Mouse (Mus musculus) intestine, postnatal 0 days (tissue): Measurements from ENCODE around the gene Ulk4. TPM values are rescaled to one million over a fixed set of nuclear protein-coding genes. Genes with fewer than 3 reads are reported as not detected.

Experiments
- ATAC-seq: fragments of 200-750 bp; cut with Nextera tagmentation; 2 replicates; pipeline ENCODE4 v1.8.0; 2017; ENCODE audit warnings: mild to moderate bottlenecking, moderate TSS enrichment, moderate library complexity
- H3K27ac ChIP-seq: fragments of 300-500 bp; sonication (generic); 2 replicates; pipeline ENCODE4 v1.5.1; 2014; ENCODE audit warnings: mild to moderate bottlenecking, low read depth, low read length, moderate library complexity
- H3K27me3 ChIP-seq: fragments of 300-500 bp; sonication (generic); replicated peaks from 2 replicates; pipeline ENCODE4 v1.6.1; 2014; ENCODE audit warnings: low read length, mixed read lengths; ENCODE audit not compliant: control insufficient read depth, insufficient read depth
- H3K36me3 ChIP-seq: fragments of 300-500 bp; sonication (generic); 2 replicates; pipeline ENCODE4 v1.6.1; 2014; ENCODE audit warnings: mild to moderate bottlenecking, moderate library complexity; ENCODE audit not compliant: control insufficient read depth, insufficient read depth
- H3K4me1 ChIP-seq: fragments of 300-500 bp; sonication (generic); replicated peaks from 2 replicates; pipeline ENCODE4 v1.6.1; 2014; ENCODE audit warnings: antibody characterized with exemption, low read length, mixed read lengths; ENCODE audit not compliant: control insufficient read depth, insufficient read depth
- H3K4me2 ChIP-seq: fragments of 300-500 bp; sonication (generic); replicated peaks from 2 replicates; pipeline ENCODE4 v1.6.1; 2014; ENCODE audit warnings: low read depth, mild to moderate bottlenecking, moderate library complexity
- H3K4me3 ChIP-seq: fragments of 300-500 bp; sonication (generic); 2 replicates; pipeline ENCODE4 v1.5.1; 2014; ENCODE audit warnings: low read depth, low read length
- H3K9ac ChIP-seq: fragments of 300-500 bp; sonication (generic); 2 replicates; pipeline ENCODE4 v1.6.1; 2014; ENCODE audit warnings: mild to moderate bottlenecking, low read depth, low read length
- H3K9me3 ChIP-seq: fragments of 300-500 bp; sonication (generic); 2 replicates; pipeline ENCODE4 v1.6.1; 2016; ENCODE audit warnings: mixed run types; ENCODE audit not compliant: control insufficient read depth
- CTCF ChIP-seq: sonication (generic); IDR thresholded peaks from 2 replicates; pipeline ENCODE4 v1.5.1; 2016; ENCODE audit warnings: low read depth, mild to moderate bottlenecking, control low read depth, antibody characterized with exemption, moderate library complexity
- WGBS: fragments of 180-500 bp; shearing (Covaris S2); extraction: QIAGEN DNeasy Blood & Tissue Kit; methylation state at CpG from one replicate; pipeline ENCODE4 v1.1.7; 2014; 5-methylcytosine and 5-hydroxymethylcytosine counted together
- polyA plus RNA-seq: library from polyadenylated mRNA; unstranded; fragments of >200 nt; fragmentation: Nextera tagmentation; extraction: Ambion mirVana; gene quantifications from 2 replicates; pipeline ENCODE4 v1.2.1, GENCODE M21; 2015

Gene Ulk4
- polyA plus RNA-seq, 1 experiment from 2014 or later, result 111 TPM

DNA sequence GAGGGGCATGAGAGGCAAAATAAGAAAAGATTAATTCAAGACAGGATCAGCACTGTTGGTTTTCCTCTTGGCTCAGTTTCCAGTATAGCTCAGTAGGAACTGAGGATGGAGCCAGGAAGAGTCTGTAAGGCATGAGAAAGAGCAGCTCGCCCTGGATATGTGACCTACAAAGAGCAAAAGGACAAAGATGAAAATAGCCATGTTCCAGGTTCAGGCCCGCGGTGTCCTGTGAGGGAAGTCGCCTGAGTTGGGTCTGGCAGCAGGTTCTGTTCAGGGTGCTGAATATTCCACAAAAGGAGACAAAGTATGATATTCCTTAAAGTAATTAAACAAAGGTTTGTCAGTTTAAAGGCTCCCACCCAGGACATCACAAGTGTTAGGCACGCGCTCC is 34.8 kb upstream of the Ulk4 start:
- no peaks in the 10 kb centered on the region for H3K27me3 ChIP-seq
- TF ChIP-seq CTCF, result no peak
- peaks cover 14% of the 10 kb centered on the region; the same call in 1 of the 2 replicates for H3K4me1 ChIP-seq
- H3K9ac ChIP-seq, result no peak overlapping the region
- H3K27ac ChIP-seq, result peak overlapping the region; percentile 60
- whole genome bisulfite sequencing, result 35% methylated on average over 6 of the region's 6 CpGs
- no peak for ATAC-seq
- no peak overlapping the region for H3K4me3 ChIP-seq
- H3K9me3 ChIP-seq, result no peaks in the 10 kb centered on the region
- peaks cover 4% of the 10 kb centered on the region; the same call in 1 of the 2 replicates for H3K36me3 ChIP-seq
- H3K4me2 ChIP-seq, result no peak overlapping the region

DNA sequence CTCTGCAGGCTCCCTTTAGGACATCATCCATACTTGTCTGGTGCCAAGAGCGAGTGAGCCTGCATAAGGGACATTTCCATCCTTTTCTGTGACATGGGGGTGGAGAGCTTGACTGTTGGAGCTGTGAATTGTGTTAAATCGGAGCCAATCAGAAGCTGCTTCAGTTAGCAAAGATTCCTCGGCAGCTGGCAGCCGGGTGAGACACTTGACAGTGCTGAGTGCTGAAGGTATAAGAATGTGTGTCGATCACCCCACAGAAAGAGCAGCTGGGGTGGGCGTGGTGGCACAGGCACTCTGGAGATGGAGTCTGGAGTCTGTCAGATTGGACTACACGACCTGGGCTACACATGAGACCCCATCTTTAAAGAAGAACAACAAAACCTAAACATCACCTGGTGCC is 33.5 kb upstream of the Ulk4 start:
- no peak overlapping the region for H3K9ac ChIP-seq
- H3K27ac ChIP-seq, result no peak overlapping the region
- no peak overlapping the region for H3K4me3 ChIP-seq
- WGBS, result 64% methylated on average over 7 of the region's 7 CpGs
- TF ChIP-seq CTCF, result no peak
- H3K4me2 ChIP-seq, result no peak overlapping the region
- peaks cover 6% of the 10 kb centered on the region; the same call in 1 of the 2 replicates for H3K36me3 ChIP-seq
- no peak for ATAC-seq
- H3K27me3 ChIP-seq, result no peaks in the 10 kb centered on the region
- no peaks in the 10 kb centered on the region for H3K9me3 ChIP-seq
- peaks cover 12% of the 10 kb centered on the region; the same call in 1 of the 2 replicates for H3K4me1 ChIP-seq

DNA sequence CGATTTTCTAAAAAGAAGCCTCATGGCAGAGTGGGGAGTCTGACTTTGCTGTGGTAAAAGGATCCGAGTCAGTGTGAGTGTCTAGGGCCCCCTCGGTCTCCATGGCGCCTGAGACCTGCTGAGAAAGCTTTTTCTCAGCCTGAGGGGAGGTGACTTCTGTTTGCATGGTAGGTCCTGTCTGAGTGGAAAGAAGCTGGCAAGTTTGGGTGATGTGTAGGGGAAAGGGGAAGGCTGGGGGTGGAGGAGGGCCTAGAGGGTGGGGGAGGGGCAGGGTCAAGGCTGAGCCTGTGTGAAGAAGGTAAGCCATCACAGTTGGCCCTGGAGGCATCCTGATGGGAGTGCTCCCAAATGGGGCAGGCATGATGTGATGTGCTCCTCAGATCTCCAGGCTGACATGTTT is 32.3 kb upstream of the Ulk4 start:
- Histone ChIP-seq H3K4me3 (no peak overlapping the region), H3K4me1 (peaks cover 10% of the 10 kb centered on the region; the same call in 1 of the 2 replicates), H3K9me3 (no peaks in the 10 kb centered on the region), H3K27me3 (no peaks in the 10 kb centered on the region), H3K36me3 (peaks cover 6% of the 10 kb centered on the region; the same call in 1 of the 2 replicates), H3K9ac (no peak overlapping the region), H3K4me2 (no peak overlapping the region), H3K27ac (no peak overlapping the region)
- WGBS, result 68% methylated on average over 4 of the region's 4 CpGs
- no peak for ATAC-seq
- TF ChIP-seq CTCF, result no peak

DNA sequence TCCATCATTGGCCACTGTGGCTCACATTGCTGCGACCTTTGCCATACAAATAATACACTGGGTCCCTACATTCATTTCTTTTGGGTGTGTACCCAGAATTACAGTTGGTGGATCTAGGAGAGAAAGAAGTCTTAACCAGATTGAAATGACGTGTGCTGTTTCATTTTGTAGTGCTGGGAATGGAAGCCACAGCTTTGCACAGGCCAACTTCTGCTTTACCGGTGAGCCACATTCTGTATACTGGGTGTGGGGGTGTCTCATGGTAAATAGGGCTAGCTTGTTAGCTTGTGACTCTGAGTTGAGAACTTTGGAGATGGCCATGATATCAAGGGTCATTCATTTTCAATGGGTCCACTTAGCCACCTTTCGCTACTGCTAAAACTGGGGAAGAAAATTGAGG is 28.5 kb upstream of the Ulk4 start:
- no peak overlapping the region for H3K4me3 ChIP-seq
- no peaks in the 10 kb centered on the region for H3K27me3 ChIP-seq
- WGBS, result 89% methylated on average over 4 of the region's 4 CpGs
- H3K36me3 ChIP-seq, result peaks cover 6% of the 10 kb centered on the region; the same call in 1 of the 2 replicates
- H3K9me3 ChIP-seq, result no peaks in the 10 kb centered on the region
- H3K9ac ChIP-seq, result no peak overlapping the region
- no peak overlapping the region for H3K4me2 ChIP-seq
- peaks cover 13% of the 10 kb centered on the region for H3K4me1 ChIP-seq
- no peak overlapping the region for H3K27ac ChIP-seq
- no peak for ATAC-seq
- TF ChIP-seq CTCF, result no peak

DNA sequence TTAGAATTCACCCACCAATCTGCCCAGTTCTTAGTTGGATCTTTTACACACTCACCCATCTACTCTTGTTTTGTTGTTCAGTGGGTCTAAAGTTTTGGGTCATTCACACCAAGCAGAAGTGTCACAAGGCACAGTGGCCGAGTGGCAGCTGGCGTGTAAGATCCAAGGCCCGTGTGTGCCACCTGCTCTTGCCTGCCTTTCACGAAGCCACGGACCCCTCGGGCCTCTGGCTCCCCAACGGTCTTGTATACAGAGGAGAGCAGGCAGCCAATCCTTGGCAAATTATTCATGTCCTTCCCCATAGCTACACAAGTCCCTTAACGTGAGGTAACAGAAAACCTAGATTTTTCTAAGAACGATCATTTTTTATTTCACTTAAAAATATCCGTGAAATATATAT is 27.5 kb upstream of the Ulk4 start:
- H3K36me3 ChIP-seq, result peaks cover 6% of the 10 kb centered on the region; the same call in 1 of the 2 replicates
- ATAC-seq, result no peak
- H3K4me3 ChIP-seq, result no peak overlapping the region
- H3K27ac ChIP-seq, result no peak overlapping the region
- no peak overlapping the region for H3K4me2 ChIP-seq
- H3K9ac ChIP-seq, result no peak overlapping the region
- TF ChIP-seq CTCF, result no peak
- H3K9me3 ChIP-seq, result no peaks in the 10 kb centered on the region
- H3K27me3 ChIP-seq, result no peaks in the 10 kb centered on the region
- H3K4me1 ChIP-seq, result peaks cover 15% of the 10 kb centered on the region
- WGBS, result 82% methylated on average over 10 of the region's 10 CpGs

DNA sequence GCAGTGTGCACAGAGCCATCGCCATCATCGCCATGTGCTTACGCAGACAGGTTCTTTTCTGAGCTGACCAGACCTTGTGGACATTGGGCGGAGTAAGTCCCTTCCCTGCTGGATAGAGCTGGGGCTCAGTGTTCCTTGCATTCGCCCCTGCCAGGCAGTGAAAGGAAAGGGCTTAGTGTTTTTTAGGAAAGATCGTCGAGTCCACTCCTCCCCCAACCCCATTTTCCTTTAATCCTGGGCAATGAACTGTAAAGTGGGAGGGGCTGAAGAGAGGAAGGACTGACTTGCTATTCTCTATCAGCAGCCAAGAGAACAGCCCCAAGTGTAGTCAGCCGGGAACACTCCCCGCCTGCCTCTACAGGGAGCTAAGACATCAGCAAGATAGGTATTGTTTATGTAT is 26.8 kb upstream of the Ulk4 start:
- Histone ChIP-seq H3K27ac (no peak overlapping the region), H3K27me3 (no peaks in the 10 kb centered on the region), H3K9me3 (no peaks in the 10 kb centered on the region), H3K4me1 (peaks cover 20% of the 10 kb centered on the region), H3K4me3 (no peak overlapping the region), H3K9ac (no peak overlapping the region), H3K36me3 (peaks cover 6% of the 10 kb centered on the region; the same call in 1 of the 2 replicates), H3K4me2 (no peak overlapping the region)
- no peak for ATAC-seq
- WGBS, result 53% methylated on average over 9 of the region's 9 CpGs
- TF ChIP-seq CTCF, result no peak

DNA sequence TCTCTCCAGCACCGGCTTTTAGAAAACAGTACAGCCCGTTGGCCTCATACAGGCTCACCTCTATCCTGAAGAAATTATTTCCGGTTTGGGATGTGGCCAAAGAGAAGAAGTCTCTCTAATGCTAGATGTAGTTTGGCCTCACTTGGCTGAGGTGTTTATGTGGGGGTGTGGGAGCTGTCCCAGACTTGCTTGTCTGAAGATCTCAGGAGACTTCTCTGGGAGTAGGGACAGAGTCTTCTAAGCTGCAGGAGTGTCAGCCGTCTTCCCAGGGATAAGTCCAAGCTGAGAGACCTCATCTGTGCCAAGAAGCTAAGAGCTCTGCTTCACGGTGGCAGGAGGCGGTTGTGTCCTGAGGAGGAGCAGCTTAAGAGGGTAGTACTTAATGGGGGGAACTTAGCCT is 26.1 kb upstream of the Ulk4 start:
- H3K36me3 ChIP-seq, result peaks cover 6% of the 10 kb centered on the region; the same call in 1 of the 2 replicates
- no peak for ATAC-seq
- no peaks in the 10 kb centered on the region for H3K27me3 ChIP-seq
- H3K4me1 ChIP-seq, result peaks cover 25% of the 10 kb centered on the region
- WGBS, result 55% methylated on average over 6 of the region's 6 CpGs
- H3K9ac ChIP-seq, result no peak overlapping the region
- H3K27ac ChIP-seq, result no peak overlapping the region
- no peaks in the 10 kb centered on the region for H3K9me3 ChIP-seq
- H3K4me2 ChIP-seq, result no peak overlapping the region
- H3K4me3 ChIP-seq, result no peak overlapping the region
- TF ChIP-seq CTCF, result no peak
